Mouse (Mus musculus) megakaryocyte, embryonic 14.5 days (primary cell): ENCODE measurements around the gene Sdhc. TPM values are rescaled to one million over a fixed set of nuclear protein-coding genes. Genes with fewer than 3 reads are reported as not detected.

Source experiments
- H3K27me3 ChIP-seq: replicated peaks from 2 replicates; pipeline ENCODE3; 2012; ENCODE audit warnings: inconsistent platforms
- H3K36me3 ChIP-seq: replicated peaks from 2 replicates; pipeline ENCODE3; 2012; ENCODE audit warnings: low read length, inconsistent platforms, mixed read lengths
- H3K4me1 ChIP-seq: 2 replicates; pipeline ENCODE4 v1.6.1; 2012; ENCODE audit warnings: inconsistent platforms
- H3K4me3 ChIP-seq: replicated peaks from 2 replicates; pipeline ENCODE3; 2012; ENCODE audit warnings: moderate library complexity, mild to moderate bottlenecking, inconsistent platforms
- H3K9me3 ChIP-seq: 2 replicates; pipeline ENCODE4 v1.6.1; 2012; ENCODE audit warnings: inconsistent platforms
- FLI1 ChIP-seq: IDR thresholded peaks from 2 replicates; pipeline ENCODE4 v1.6.1; 2012; ENCODE audit warnings: low read length, inconsistent platforms, mixed read lengths
- GATA1 ChIP-seq: IDR thresholded peaks from 3 replicates; pipeline ENCODE4 v1.6.1; 2012; ENCODE audit warnings: mixed read lengths, low read length, inconsistent platforms, borderline replicate concordance
- polyA plus RNA-seq: library from polyadenylated mRNA; stranded (reverse); fragments of >175 nt; gene quantifications from 2 replicates; pipeline ENCODE4 v1.2.3, GENCODE M21; 2012; ENCODE audit warnings: low replicate concordance; ENCODE audit not compliant: insufficient read depth

Sdhc gene
- 22.4 and 93.6 TPM in 2 replicates for polyA plus RNA-seq

DNA sequence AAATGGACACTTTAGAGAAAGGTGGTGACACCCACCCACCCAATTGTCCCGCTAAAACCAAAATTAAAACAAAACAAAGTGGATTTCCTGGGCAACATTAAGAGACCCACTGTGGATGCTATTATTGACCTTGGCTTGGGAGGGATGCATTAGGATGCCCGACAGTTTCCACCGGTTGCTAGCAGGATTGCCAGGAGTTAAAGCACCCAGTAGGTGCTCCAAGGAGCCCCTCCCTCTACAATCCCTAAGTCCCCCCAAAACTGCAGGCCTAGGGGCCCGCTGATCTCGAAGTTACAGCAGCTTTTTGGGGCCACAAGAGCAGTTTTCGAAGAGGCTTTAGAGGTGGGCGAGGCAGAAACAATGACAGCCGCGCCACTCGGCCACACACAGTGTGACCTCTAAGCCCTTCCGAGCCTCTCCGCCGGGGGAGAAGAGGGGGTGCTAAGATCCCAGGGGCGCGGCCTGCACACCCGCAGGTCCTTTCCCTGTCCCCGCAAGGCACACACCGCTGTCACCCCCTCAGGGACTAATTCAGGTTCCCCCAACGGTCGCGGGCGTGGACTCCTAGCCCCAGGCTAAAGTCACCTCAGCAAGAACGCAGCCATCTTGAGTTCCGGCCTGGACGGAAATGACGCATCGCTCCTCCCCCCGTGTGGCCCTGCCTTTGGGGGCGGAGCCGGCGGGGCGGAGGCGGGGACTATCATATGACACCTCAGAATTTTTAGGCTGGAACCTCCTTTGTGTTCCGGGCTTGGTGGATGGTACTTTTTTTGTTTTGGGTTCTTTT, at the start of gene Sdhc, which contains the start of gene Mpz:
Gene Sdhc (minus strand): TSS at position 630 of the 787 bp plus-strand sequence.
Gene Mpz (plus strand): TSS at position 738 of the 787 bp plus-strand sequence.
- peaks cover 17% of the 10 kb centered on the region for H3K36me3 ChIP-seq
- H3K4me3 ChIP-seq = peak within 1 kb of the TSS; percentile 99
- no peak for TF ChIP-seq GATA1
- peak; percentile 57; the same call in 1 of the 2 replicates for TF ChIP-seq FLI1
- H3K9me3 ChIP-seq = no peaks in the 10 kb centered on the region
- H3K4me1 ChIP-seq = peaks cover 47% of the 10 kb centered on the region
- peaks cover 2% of the 10 kb centered on the region for H3K27me3 ChIP-seq

DNA sequence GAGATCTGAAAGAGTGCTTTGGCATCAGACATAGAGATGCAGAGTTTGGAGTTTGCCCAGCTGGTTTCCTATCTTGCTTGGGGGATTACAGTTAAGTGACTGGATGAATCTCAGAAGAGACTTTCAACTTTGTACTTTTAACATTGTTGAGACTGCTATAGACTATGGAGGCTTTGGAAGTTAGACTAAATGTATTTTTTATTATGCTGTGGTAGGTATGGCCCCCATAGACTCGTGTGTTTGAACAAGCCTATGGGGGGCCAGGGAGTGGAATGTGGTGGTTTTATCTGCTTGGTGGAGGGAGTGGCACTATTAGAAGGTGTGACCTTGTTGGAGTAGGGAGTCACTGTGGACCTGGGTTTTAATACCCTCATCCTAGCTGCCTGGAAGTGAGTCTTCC, 49.1 kb upstream of the Sdhc start:
- H3K9me3 ChIP-seq = peaks cover 9% of the 10 kb centered on the region
- no peak for TF ChIP-seq GATA1
- no peak for TF ChIP-seq FLI1
- no peaks in the 10 kb centered on the region for H3K36me3 ChIP-seq
- peaks cover 27% of the 10 kb centered on the region for H3K27me3 ChIP-seq
- no peak overlapping the region for H3K4me3 ChIP-seq
- peaks cover 19% of the 10 kb centered on the region for H3K4me1 ChIP-seq

DNA sequence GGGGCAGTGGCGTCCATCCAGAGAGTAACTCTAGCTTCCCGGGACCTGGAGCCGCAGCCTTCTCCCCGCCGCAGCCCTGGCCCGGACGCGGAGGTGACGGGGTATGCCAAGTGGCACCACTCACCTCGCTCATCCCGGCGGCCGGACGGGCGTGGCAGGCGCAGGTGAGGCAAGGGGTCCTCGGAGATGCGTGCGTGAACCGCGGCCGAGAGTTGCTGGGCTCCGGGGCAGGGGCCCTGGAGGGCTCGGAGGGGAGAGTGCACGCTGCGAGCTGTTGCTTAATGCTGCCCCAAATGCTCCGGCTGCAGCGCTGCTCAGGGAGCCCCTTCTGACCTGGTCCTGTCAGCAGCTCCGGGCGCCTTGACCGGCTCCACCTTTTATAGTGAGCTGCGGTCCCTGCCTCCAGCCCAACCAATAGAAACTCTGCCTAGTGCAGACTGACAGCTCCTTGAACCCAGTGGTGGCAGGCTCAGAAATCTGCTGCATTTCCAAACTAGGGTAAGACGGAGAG, 45.5 kb upstream of the Sdhc start, which contains the start of gene Pcp4l1:
Gene Pcp4l1 (minus strand): TSS at position 382 of the 511 bp plus-strand sequence.
- Histone ChIP-seq H3K4me3 (peak within 1 kb of the TSS; percentile 94), H3K27me3 (peaks cover 56% of the 10 kb centered on the region), H3K36me3 (peaks cover 9% of the 10 kb centered on the region), H3K4me1 (peaks cover 31% of the 10 kb centered on the region), H3K9me3 (peaks cover 9% of the 10 kb centered on the region)
- TF ChIP-seq FLI1 (no peak), GATA1 (no peak)

DNA sequence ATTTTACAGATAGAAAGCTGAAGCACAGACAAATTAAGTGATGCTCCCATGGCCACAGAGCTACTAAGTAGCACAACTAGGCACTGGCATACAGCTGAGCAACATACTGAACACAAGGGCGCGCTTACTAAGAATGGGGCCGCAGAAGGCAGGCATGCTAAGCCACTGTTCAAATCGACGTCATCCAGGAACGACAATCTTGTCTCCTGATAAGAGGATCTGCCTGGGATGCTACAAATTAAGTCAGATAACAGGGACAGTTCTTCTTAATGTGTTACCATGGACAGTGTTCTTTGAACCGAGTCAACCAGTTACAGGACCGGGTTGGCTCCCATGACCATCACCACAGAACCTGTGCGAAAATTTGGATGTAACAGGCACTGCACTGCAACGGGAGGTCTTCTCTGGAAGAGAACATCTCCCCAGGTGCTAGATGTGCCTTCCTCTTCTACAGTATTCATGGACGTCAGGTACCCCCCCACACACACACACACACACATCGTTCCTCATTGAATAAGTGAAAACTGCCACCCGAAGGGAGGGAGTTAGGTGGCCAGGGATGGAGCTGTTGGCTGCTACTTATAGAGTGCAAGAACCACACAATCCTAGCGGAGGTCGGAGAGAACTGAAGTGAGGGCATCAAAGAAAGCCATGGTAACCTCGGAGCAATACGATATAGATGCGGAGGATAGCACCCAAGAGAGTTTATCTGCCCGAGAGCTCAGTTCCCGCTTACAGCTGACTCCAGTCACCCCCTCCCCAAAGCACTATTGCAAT, 44.8 kb upstream of the Sdhc start:
- Histone ChIP-seq H3K4me1 (peaks cover 31% of the 10 kb centered on the region), H3K27me3 (peaks cover 60% of the 10 kb centered on the region), H3K36me3 (peaks cover 16% of the 10 kb centered on the region), H3K9me3 (peaks cover 16% of the 10 kb centered on the region), H3K4me3 (peak overlapping the region; percentile 94)
- TF ChIP-seq FLI1 = no peak
- no peak for TF ChIP-seq GATA1

DNA sequence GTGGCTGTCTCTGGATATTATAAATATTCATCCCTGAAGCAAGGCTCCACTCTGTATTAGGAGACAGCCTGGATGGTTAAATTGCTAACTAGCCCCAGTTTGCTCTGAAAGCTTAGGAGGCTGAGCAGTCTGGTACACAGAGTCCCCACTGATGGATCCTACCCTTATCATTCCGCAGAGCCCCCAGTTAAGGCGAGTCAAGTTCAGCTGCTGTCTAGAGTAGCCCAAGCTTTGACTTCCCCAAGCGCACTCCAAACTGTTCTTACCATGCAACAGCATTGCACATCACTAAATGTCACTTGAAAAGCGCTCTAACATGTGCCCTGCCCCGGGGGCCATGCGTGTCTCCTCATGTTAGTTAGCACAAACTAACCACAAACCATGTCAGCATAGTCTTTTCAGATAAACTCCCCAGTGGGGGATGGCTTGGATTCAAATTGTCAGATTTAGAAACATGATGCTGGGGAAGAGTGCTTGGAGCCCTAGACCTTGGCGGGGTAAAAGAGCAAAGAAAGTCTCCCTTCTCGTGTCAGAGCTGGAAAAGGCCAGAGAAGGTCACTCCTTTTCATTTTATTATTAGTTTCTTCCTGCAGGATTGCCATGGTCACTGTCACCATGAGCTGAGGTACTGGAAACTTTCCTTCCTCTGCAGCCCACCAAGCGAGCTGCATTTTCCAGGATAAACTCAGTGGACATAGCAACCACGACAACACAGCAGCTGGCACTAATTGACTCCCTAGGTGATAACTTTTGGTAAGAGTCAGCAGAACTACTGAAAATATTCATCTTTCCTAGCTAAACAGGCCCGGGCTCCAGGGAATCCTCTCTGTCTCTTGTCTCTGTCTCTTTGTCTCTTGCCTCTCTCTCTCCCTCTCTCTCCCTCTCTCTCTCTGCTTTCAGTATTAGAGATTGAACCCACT, 43.8 kb upstream of the Sdhc start:
- Histone ChIP-seq H3K27me3 (peaks cover 59% of the 10 kb centered on the region), H3K4me3 (peak overlapping the region; percentile 94)

DNA sequence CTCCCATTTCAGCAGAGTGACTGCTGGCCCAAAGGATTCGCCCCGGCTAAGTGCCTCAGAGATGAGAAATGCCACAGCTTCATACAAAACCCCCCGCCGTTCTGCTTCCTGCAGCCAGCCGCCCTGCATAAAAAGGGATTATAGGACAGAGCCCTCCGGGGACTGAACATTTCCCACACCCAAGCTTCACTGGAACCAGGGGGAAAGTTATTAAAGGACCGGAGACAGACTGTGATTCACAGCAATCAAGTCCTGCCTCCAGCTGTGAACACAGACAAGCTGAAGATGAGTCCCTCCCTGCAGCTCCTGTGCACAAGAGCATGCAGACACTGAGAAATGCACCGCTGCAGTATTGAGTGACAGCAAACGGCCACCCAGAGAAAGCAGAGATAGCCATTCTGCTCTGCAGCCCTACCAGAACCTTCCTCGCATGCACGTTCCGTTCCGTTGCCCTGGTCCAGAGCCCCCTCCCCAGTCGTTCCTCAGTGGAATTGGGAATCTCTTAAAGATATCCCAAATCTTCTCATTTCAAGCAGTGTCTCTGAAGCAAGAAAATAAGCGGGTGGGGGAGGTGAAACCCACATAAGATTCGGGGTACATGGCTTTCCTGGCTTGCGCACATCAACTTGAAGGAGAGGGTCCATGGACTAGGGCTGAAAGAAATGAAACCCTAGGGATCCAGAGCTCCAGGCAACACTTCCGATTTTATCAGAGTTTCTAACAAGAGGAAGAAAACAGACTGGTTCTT, 42.9 kb upstream of the Sdhc start:
- Histone ChIP-seq H3K9me3 (peaks cover 12% of the 10 kb centered on the region), H3K36me3 (peaks cover 16% of the 10 kb centered on the region), H3K4me1 (peaks cover 43% of the 10 kb centered on the region), H3K27me3 (peaks cover 53% of the 10 kb centered on the region), H3K4me3 (peak overlapping the region; percentile 94)
- TF ChIP-seq GATA1 (no peak), FLI1 (no peak)

More for the DNA sequence above, 43.8 kb upstream of the Sdhc start:
- Histone ChIP-seq H3K4me1 (peaks cover 38% of the 10 kb centered on the region), H3K36me3 (peaks cover 16% of the 10 kb centered on the region), H3K9me3 (peaks cover 16% of the 10 kb centered on the region)
- TF ChIP-seq GATA1 = no peak
- no peak for TF ChIP-seq FLI1

DNA sequence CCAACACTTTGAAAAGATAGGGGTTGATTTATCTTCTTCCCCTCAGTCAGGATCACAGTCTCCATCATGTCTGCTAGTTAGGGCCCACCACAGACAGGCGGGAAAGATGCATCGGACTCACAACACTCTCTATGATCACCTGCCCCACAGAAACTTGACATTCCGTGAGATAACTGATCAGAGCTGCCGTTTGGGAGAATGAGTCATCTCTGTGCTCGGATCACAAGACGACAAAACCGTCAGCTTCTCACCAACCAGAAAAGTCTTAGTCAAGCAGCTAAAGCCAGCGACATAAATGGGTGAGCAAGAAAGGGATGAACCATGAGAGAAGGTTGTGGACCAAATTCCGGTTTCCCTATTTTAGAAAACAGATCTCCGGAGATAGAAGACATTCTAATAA, 41.9 kb upstream of the Sdhc start:
- Histone ChIP-seq H3K9me3 (peaks cover 8% of the 10 kb centered on the region; the same call in 1 of the 2 replicates), H3K36me3 (peaks cover 16% of the 10 kb centered on the region), H3K4me1 (peaks cover 50% of the 10 kb centered on the region), H3K27me3 (peaks cover 51% of the 10 kb centered on the region), H3K4me3 (no peak overlapping the region)
- no peak for TF ChIP-seq FLI1
- no peak for TF ChIP-seq GATA1

DNA sequence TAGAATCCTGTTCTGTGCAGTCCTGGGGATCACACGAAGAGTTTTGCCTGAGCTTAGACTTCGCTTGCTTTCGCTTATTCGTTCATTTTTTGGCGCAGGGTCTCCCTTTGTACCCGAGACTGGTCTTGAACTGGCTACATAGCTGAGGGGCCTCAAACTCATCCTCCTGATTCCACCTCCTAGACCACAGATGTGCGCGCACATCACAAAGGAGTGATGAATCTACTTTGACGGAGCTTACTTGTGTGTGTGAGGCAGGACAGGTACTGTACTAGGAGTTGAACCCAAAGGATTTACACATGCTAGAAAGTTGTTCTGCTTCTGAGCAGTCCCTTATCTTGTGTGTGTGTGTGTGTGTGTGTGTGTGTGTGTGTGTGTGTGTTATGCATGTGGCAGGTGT, 40.4 kb upstream of the Sdhc start:
- Histone ChIP-seq H3K27me3 (peaks cover 46% of the 10 kb centered on the region), H3K4me3 (no peak overlapping the region), H3K36me3 (peaks cover 16% of the 10 kb centered on the region), H3K9me3 (peaks cover 8% of the 10 kb centered on the region; the same call in 1 of the 2 replicates), H3K4me1 (peaks cover 53% of the 10 kb centered on the region)
- TF ChIP-seq FLI1 (no peak), GATA1 (no peak)
